Mouse (Mus musculus): ENCODE data around the gene Rnaseh2b. TPM values are rescaled to one million over a fixed set of nuclear protein-coding genes. Genes with fewer than 3 reads are reported as not detected.

The Rnaseh2b gene
- polyA plus RNA-seq, 1 experiment from 2014 or later, result 62.9 TPM

DNA sequence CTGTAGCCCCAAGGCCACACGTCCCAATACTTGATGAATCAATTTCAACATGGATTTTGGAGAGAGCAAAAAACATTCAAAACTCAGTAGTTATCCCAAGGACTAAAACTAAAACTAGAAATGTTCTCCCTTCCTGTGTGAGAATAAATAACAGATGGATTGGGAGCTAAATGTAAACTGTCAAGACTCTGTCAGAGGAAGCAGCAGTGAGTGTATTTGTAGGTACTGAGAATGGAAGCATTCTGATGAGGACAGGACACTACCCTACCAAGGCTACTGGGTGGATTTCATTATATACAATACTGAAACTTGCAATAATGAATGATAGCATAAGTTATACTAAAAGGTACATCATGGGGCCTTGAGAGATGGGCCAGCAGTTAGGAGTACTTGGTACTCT lies 6.4 kb downstream of the Rnaseh2b start:
- no peak overlapping the region for H3K4me2 ChIP-seq (replicated peaks; ENCODE audit: low read depth, low read length)
- no peak overlapping the region for H3K4me3 ChIP-seq (ENCODE audit: low read depth, low read length)
- H3K36me3 ChIP-seq (ENCODE audit: control insufficient read depth, insufficient read depth, low read length), result no peaks in the 10 kb centered on the region
- no peaks in the 10 kb centered on the region; the same call in 1 of the 2 replicates for H3K27me3 ChIP-seq (ENCODE audit: control insufficient read depth, insufficient read depth, low read length)
- no peaks in the 10 kb centered on the region for H3K4me1 ChIP-seq (replicated peaks; ENCODE audit: control insufficient read depth, insufficient read depth, low read length)
- no peak for DNase-seq (ENCODE audit: low spot score)
- 79% methylated on average over 1 of the region's 1 CpGs for WGBS
- no peak overlapping the region for H3K9ac ChIP-seq (ENCODE audit: low read depth, low read length)
- no peak for ATAC-seq (ENCODE audit: low FRiP score)
- H3K9me3 ChIP-seq (ENCODE audit: control insufficient read depth, low read length), result no peaks in the 10 kb centered on the region
- H3K27ac ChIP-seq (ENCODE audit: low read depth, low read length), result no peak overlapping the region

DNA sequence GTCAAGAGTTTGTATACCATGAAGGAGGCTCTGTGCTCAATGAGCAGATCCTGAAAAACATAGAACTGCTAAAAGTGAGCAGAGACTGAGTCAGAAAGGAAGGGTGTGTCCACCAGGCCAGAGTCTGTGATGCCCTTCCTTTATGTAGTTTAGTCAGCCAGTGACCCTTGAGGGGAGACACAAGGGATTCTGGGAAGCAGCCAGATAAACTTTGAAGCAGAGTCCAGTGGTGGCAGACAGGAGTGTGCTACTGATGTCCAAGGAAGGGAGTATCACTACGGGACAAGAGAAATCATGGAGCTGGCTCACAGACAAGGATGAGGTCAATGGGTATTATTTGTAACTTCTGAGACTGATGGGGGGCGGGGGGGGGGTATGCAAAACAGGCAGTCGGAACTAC lies 7.6 kb downstream of the Rnaseh2b start:
- no peak for ATAC-seq (ENCODE audit: low FRiP score)
- Histone ChIP-seq H3K4me3 (ENCODE audit: low read depth, low read length) (no peak overlapping the region), H3K9me3 (ENCODE audit: control insufficient read depth, low read length) (no peaks in the 10 kb centered on the region), H3K36me3 (ENCODE audit: control insufficient read depth, insufficient read depth, low read length) (no peaks in the 10 kb centered on the region), H3K9ac (ENCODE audit: low read depth, low read length) (no peak overlapping the region), H3K4me2 (replicated peaks; ENCODE audit: low read depth, low read length) (no peak overlapping the region), H3K4me1 (replicated peaks; ENCODE audit: control insufficient read depth, insufficient read depth, low read length) (no peaks in the 10 kb centered on the region), H3K27ac (ENCODE audit: low read depth, low read length) (no peak overlapping the region), H3K27me3 (ENCODE audit: control insufficient read depth, insufficient read depth, low read length) (no peaks in the 10 kb centered on the region)
- WGBS, result 74% methylated on average over 3 of the region's 3 CpGs
- DNase-seq (ENCODE audit: low spot score), result no peak

DNA sequence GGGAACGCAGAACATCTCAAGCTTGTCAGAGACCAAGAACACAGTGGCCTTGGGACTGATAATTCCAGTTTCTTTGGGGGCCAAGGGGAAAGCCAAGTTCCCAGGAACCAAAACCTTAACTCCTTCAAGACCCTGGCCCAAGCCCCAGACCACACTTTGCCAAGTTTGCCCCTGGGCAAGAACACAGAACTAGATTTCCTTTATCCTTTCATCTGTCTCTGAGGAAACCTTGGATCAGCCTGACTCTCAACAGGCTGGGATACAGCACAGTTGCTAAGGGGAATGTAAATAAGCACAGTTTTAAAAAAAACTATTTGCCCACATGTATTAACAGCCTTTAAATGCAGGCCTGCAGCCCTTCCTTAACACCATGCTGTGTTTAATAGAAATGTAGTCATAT lies 15.2 kb downstream of the Rnaseh2b start:
- Histone ChIP-seq H3K4me1 (replicated peaks; ENCODE audit: control insufficient read depth, insufficient read depth, low read length) (no peaks in the 10 kb centered on the region), H3K27me3 (ENCODE audit: control insufficient read depth, insufficient read depth, low read length) (no peaks in the 10 kb centered on the region), H3K4me3 (ENCODE audit: low read depth, low read length) (no peak overlapping the region), H3K4me2 (replicated peaks; ENCODE audit: low read depth, low read length) (no peak overlapping the region), H3K9ac (ENCODE audit: low read depth, low read length) (no peak overlapping the region), H3K36me3 (ENCODE audit: control insufficient read depth, insufficient read depth, low read length) (no peaks in the 10 kb centered on the region), H3K9me3 (ENCODE audit: control insufficient read depth, low read length) (no peaks in the 10 kb centered on the region), H3K27ac (ENCODE audit: low read depth, low read length) (no peak overlapping the region)
- WGBS, result 86% methylated on average over 1 of the region's 1 CpGs
- DNase-seq (ENCODE audit: low spot score), result no peak
- no peak for ATAC-seq (ENCODE audit: low FRiP score)

DNA sequence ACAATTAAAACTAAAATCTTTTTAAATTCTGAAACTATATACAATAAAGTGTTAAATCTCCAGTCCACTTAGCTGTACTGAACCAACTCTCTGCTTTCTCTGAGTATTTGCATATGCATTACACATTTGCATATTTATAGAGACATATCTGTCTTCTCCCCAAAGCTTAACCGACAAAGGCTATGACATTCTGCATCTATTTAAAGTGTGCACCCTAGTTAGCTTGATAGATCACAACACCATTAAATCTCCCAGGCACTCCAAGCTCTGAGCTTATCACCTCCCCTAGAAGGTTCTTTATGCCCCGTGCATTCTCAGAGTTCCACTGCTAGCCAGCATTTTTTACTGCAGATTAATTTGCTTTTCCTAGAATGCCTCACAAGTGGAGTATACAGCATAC lies 16.6 kb downstream of the Rnaseh2b start:
- no peak for DNase-seq (ENCODE audit: low spot score)
- no peak overlapping the region for H3K27ac ChIP-seq (ENCODE audit: low read depth, low read length)
- H3K9me3 ChIP-seq (ENCODE audit: control insufficient read depth, low read length), result no peaks in the 10 kb centered on the region
- no peak overlapping the region for H3K9ac ChIP-seq (ENCODE audit: low read depth, low read length)
- no peaks in the 10 kb centered on the region for H3K36me3 ChIP-seq (ENCODE audit: control insufficient read depth, insufficient read depth, low read length)
- WGBS, result 49% methylated on average over 2 of the region's 2 CpGs
- H3K4me2 ChIP-seq (replicated peaks; ENCODE audit: low read depth, low read length), result no peak overlapping the region
- H3K4me3 ChIP-seq (ENCODE audit: low read depth, low read length), result no peak overlapping the region
- ATAC-seq (ENCODE audit: low FRiP score), result no peak
- no peaks in the 10 kb centered on the region for H3K27me3 ChIP-seq (ENCODE audit: control insufficient read depth, insufficient read depth, low read length)
- no peaks in the 10 kb centered on the region for H3K4me1 ChIP-seq (replicated peaks; ENCODE audit: control insufficient read depth, insufficient read depth, low read length)

DNA sequence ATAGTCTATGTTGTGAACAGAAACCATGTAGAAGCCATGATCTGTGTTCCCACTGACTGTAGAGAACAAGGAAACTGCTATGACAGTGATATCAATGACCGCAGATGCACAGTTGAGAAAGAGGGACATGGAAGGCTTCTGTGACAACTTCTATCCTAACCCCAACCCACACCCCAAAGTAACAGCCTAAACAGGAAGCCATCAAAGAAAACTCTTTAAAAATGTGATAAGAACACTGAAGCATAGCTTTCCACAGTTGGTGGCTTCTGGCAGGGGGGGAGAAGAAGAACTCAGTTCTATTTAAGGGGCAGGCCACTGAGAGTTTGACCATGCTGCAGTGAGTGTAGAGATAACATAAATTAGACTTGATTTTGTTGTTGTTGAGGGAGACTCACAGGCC lies 19.3 kb downstream of the Rnaseh2b start:
- Histone ChIP-seq H3K4me2 (replicated peaks; ENCODE audit: low read depth, low read length) (no peak overlapping the region), H3K27me3 (ENCODE audit: control insufficient read depth, insufficient read depth, low read length) (no peaks in the 10 kb centered on the region), H3K4me1 (replicated peaks; ENCODE audit: control insufficient read depth, insufficient read depth, low read length) (no peaks in the 10 kb centered on the region), H3K9me3 (ENCODE audit: control insufficient read depth, low read length) (no peaks in the 10 kb centered on the region), H3K9ac (ENCODE audit: low read depth, low read length) (no peak overlapping the region), H3K27ac (ENCODE audit: low read depth, low read length) (no peak overlapping the region), H3K36me3 (ENCODE audit: control insufficient read depth, insufficient read depth, low read length) (no peaks in the 10 kb centered on the region), H3K4me3 (ENCODE audit: low read depth, low read length) (no peak overlapping the region)
- WGBS, result 96% methylated on average over 1 of the region's 1 CpGs
- DNase-seq (ENCODE audit: low spot score), result no peak
- ATAC-seq (ENCODE audit: low FRiP score), result no peak

DNA sequence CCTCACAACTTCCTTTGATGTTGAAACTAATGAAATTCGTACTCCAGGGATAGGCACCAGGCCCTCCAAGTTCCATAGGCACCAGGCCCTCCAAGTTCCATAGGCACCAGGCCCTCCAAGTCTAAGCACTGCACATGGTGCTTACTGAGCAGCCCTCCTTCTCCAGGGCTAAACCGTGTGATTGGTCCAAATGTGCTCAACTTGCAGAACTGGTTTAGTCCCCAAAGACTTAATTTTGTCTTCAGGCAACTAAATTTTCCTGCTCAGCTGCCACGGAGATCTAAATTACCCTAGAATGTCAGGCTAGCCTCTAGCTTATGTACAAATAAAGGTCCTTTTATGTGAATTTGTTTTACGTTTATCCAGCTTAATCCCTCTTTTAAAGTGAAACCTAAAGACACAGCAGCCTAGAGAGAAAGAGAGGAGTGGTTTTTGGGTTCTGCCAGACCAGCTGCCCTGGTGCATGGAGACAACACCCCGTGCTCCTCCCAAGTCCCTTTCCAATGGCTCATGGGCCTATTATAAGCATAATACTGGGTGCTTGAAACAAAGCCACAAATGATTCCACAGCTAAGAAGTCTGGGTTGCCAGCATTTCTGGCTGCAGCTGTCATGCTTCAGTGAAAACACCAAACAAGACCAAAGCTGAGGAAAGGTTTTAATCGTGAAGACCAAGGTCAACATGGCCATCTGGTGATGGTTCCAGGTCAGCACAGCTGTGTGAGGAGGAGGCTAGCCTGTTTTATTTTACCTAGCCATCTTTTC lies 30.4 kb downstream of the Rnaseh2b start:
- DNase-seq (ENCODE audit: low spot score), result no peak
- no peaks in the 10 kb centered on the region for H3K9me3 ChIP-seq (ENCODE audit: control insufficient read depth, low read length)
- ATAC-seq (ENCODE audit: low FRiP score), result no peak
- H3K4me2 ChIP-seq (replicated peaks; ENCODE audit: low read depth, low read length), result no peak overlapping the region
- H3K36me3 ChIP-seq (ENCODE audit: control insufficient read depth, insufficient read depth, low read length), result no peaks in the 10 kb centered on the region
- H3K4me1 ChIP-seq (replicated peaks; ENCODE audit: control insufficient read depth, insufficient read depth, low read length), result no peaks in the 10 kb centered on the region
- 63% methylated on average over 6 of the region's 6 CpGs for WGBS
- no peaks in the 10 kb centered on the region for H3K27me3 ChIP-seq (ENCODE audit: control insufficient read depth, insufficient read depth, low read length)
- no peak overlapping the region for H3K4me3 ChIP-seq (ENCODE audit: low read depth, low read length)
- no peak overlapping the region for H3K9ac ChIP-seq (ENCODE audit: low read depth, low read length)
- no peak overlapping the region for H3K27ac ChIP-seq (ENCODE audit: low read depth, low read length)

DNA sequence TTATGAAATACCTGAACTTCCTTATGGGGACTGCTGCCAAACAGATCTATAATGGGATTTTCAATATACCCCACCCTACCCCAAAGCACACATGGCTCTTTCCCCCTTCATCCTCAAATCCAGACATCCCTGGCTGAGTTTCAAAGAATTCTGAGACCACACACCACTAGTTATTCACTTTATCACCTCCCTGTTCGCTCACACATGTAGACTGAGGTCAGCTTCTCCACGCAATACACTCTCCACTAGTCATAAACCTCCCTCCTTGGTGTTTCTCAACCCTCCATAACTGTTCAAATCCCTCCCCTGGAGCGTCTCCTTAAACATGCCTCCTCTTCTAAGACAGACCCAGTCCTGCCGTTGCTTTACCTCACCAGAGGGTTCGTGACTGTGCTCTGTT lies 31.1 kb downstream of the Rnaseh2b start:
- no peaks in the 10 kb centered on the region for H3K36me3 ChIP-seq (ENCODE audit: control insufficient read depth, insufficient read depth, low read length)
- no peak for ATAC-seq (ENCODE audit: low FRiP score)
- no peak overlapping the region for H3K4me2 ChIP-seq (replicated peaks; ENCODE audit: low read depth, low read length)
- no peak overlapping the region for H3K27ac ChIP-seq (ENCODE audit: low read depth, low read length)
- no peaks in the 10 kb centered on the region for H3K4me1 ChIP-seq (replicated peaks; ENCODE audit: control insufficient read depth, insufficient read depth, low read length)
- H3K9ac ChIP-seq (ENCODE audit: low read depth, low read length), result no peak overlapping the region
- no peaks in the 10 kb centered on the region for H3K9me3 ChIP-seq (ENCODE audit: control insufficient read depth, low read length)
- WGBS, result 91% methylated on average over 5 of the region's 5 CpGs
- DNase-seq (ENCODE audit: low spot score), result no peak
- no peaks in the 10 kb centered on the region for H3K27me3 ChIP-seq (ENCODE audit: control insufficient read depth, insufficient read depth, low read length)
- H3K4me3 ChIP-seq (ENCODE audit: low read depth, low read length), result no peak overlapping the region

DNA sequence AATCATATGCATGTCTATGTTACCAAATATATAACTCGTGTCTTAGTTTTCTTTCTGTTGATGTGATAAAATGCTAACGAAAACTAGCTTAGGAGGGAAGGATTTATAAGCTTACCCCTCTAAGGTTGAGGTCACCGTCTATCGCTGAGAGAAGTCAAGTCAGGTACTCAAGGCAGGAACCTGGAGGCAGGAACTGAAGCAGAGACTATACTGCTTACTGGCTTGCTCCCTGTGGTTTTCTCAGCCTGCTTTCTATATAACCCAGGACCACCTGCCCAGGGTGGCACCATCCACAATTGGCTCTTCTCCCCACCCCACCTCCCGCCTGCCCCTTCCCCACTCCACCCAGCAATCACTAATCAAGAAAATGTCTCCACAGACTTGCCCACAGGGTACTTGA lies 32.6 kb downstream of the Rnaseh2b start:
- Histone ChIP-seq H3K9me3 (ENCODE audit: control insufficient read depth, low read length) (no peaks in the 10 kb centered on the region), H3K9ac (ENCODE audit: low read depth, low read length) (no peak overlapping the region), H3K4me3 (ENCODE audit: low read depth, low read length) (no peak overlapping the region), H3K4me1 (replicated peaks; ENCODE audit: control insufficient read depth, insufficient read depth, low read length) (no peaks in the 10 kb centered on the region), H3K36me3 (ENCODE audit: control insufficient read depth, insufficient read depth, low read length) (no peaks in the 10 kb centered on the region), H3K27ac (ENCODE audit: low read depth, low read length) (no peak overlapping the region), H3K27me3 (ENCODE audit: control insufficient read depth, insufficient read depth, low read length) (no peaks in the 10 kb centered on the region), H3K4me2 (replicated peaks; ENCODE audit: low read depth, low read length) (no peak overlapping the region)
- DNase-seq (ENCODE audit: low spot score), result no peak
- no peak for ATAC-seq (ENCODE audit: low FRiP score)
- 91% methylated on average over 5 of the region's 5 CpGs for WGBS

DNA sequence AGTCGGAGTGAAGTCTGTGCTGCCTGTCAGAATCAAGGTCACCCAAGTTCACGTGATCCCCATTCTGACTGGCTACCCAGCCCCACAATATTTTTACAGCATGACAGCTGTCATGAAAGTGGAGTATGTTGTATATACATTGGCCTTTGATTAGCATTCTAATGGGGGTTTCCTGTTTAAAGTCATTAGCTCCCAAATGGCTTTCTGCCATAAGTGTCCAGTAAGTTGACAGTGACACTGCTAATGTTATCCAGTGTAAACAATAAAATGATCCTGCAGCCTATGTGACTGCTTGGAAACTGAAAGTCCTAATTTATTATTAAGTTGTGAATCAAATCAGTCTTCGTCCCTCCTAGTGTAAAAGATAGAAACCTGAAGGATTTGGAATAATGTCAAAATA lies 33.6 kb downstream of the Rnaseh2b start:
- no peak for ATAC-seq (ENCODE audit: low FRiP score)
- no peak overlapping the region for H3K4me2 ChIP-seq (replicated peaks; ENCODE audit: low read depth, low read length)
- no peak for DNase-seq (ENCODE audit: low spot score)
- H3K9ac ChIP-seq (ENCODE audit: low read depth, low read length), result no peak overlapping the region
- H3K27me3 ChIP-seq (ENCODE audit: control insufficient read depth, insufficient read depth, low read length), result no peaks in the 10 kb centered on the region
- no peaks in the 10 kb centered on the region for H3K9me3 ChIP-seq (ENCODE audit: control insufficient read depth, low read length)
- no peak overlapping the region for H3K27ac ChIP-seq (ENCODE audit: low read depth, low read length)
- H3K36me3 ChIP-seq (ENCODE audit: control insufficient read depth, insufficient read depth, low read length), result no peaks in the 10 kb centered on the region
- H3K4me3 ChIP-seq (ENCODE audit: low read depth, low read length), result no peak overlapping the region
- 86% methylated on average over 3 of the region's 3 CpGs for WGBS
- no peaks in the 10 kb centered on the region for H3K4me1 ChIP-seq (replicated peaks; ENCODE audit: control insufficient read depth, insufficient read depth, low read length)
